Mouse (Mus musculus): ENCODE data around the gene Fbxo47. TPM values are rescaled to one million over a fixed set of nuclear protein-coding genes. Genes with fewer than 3 reads are reported as not detected.
A peak's percentile ranks its signal among the peaks of the same experiment; 100 is the strongest.

Fbxo47 gene
- polyA plus RNA-seq, 1 experiment = 0.27 TPM

- WGBS = 22% methylated on average over 5 of the region's 5 CpGs
These were observed 66.6 kb downstream of the Fbxo47 start for GRCm38 (mm10) chr11:97817379-97817778.

DNA sequence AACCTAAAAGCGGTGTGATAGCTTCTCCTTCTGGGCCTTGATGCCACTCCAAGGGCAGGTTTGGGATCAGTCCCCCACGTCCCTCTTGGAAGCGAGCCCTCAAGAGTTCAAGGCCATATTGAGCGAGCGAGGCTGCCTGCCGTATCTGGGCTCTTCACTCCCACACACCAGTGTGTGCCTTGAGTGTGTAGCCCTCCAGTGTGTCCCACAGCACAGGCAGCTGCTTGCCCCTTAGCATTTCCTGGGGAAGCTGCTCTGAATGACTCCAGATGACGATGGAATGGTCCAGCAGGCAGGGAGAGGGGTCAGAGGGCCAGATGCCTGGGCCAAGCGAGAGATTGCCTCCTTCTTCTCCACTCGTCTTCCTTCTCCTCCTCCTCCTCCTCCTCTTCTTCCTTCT is 67.0 kb downstream of the Fbxo47 start:
- WGBS = 44% methylated on average over 9 of the region's 9 CpGs
- no peak for DNase-seq (ENCODE audit: low read depth, low spot score)

More at GRCm38 (mm10) chr11:97817379-97817778, 66.6 kb downstream of the Fbxo47 start:
- DNase-seq (ENCODE audit: low read depth, low spot score) = no peak

DNA sequence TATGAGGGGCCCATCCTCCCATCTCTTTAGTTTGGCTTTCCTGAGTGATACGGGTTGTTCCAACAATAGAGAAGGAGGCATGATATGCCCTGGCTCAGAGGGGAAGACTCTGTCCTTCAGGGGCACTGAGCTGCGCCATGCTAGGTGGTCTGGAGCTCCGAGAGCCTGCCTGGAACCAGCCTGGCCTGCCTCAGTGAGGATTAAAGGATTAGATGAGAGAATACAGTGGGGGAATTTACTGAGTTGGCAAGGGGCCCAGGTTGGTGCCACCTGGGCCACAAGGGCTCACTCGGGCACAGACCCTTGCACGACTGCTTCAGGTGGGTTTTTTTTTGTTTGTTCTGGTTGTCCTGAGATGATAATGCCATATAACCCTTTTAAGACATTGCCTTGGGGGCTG is 67.8 kb downstream of the Fbxo47 start:
- WGBS = 67% methylated on average over 5 of the region's 5 CpGs
- no peak for DNase-seq (ENCODE audit: low read depth, low spot score)

GRCm38 (mm10) chr11:97815736-97816135 is 68.2 kb downstream of the Fbxo47 start:
- WGBS = 76% methylated on average over 11 of the region's 11 CpGs

DNA sequence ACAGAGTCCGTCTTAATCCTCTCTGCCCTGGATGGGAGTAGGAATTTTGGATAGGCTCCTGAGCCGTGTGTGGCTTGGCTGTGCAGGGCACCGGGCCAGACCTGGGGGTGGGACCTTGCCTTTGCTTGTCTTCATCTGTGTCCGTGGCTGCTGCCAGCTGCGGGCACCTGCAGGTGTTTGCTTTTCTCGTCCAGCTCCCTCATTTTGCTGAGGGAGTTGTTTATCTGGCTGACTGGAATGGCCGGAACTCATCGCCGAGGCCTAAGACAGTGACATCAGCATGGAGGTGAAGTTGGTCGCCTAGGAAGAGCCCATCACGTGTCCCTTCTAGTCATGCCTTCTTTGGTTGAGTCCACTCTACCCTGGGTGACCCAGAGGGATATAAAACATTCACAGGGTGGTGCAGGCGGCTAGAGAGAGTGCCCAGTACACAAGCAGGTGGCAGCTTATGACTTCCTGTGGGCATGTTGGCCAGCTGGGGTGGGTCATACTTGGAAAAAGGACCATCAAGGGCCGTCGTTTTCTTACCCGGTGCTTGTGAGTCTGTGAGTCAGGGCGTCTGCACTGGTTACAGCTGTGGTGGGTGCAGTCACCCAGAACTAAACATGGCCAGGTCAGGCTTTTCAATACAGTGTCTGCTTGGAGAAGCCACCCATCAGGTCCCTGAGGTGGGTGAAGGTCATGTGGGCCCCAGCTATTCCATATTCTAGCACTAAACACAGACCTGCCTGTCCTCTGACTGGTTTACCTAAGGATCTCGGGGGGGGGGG is 70.0 kb downstream of the Fbxo47 start:
- no peak for DNase-seq (ENCODE audit: low read depth, low spot score)
- 25% methylated on average over 17 of the region's 17 CpGs for WGBS

More at GRCm38 (mm10) chr11:97815736-97816135, 68.2 kb downstream of the Fbxo47 start:
- DNase-seq (ENCODE audit: low read depth, low spot score) = no peak

DNA sequence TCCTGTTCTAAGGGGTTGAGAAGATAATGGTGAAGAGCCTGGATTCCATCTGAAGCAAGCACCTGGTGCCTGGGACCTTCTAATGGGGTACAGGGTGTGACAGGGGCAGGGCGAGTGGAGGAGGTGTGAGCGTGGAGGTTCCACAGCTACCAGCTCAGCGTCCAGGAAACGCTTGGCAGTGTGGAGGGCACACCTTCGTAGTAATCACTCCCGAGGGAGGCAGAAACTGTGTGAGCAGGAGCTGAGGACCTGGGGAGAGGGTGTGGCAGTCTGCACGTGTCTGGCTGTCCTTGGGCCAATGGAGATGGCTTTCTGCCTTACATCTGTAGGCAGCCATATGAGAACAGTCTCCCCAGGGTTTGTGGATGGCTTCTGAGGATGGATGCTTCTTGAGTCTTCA is 70.9 kb downstream of the Fbxo47 start:
- DNase-seq (ENCODE audit: low read depth, low spot score) = peak; percentile 67
- 26% methylated on average over 7 of the region's 7 CpGs for WGBS

DNA sequence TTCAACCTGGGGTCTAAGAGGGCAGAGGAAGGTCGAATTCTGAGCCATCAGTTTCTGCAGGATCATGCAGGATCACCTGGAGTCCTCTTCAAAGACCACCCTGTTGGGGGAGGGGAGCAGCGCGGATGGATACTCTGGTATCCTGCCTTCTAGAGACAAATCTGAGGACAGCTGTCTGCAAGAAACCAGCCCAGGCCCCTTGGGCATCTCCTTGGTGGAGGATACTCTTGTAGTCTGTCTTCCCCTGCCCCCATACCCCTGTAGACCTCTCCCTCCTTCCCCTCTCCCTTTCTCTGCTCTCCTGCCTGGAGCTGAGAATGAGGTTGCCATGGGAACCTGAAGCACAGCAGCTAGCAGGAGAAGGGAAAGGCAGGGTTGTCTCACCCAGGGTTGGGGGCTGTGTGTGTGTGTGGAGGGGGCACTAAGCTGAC is 71.4 kb downstream of the Fbxo47 start:
- DNase-seq (ENCODE audit: low read depth, low spot score) = no peak
- 30% methylated on average over 3 of the region's 3 CpGs for WGBS

GRCm38 (mm10) chr11:97811569-97812362 is 72.2 kb downstream of the Fbxo47 start:
- 17% methylated on average over 13 of the region's 13 CpGs for WGBS
- DNase-seq (ENCODE audit: low read depth, low spot score) = peak; percentile 75

GRCm38 (mm10) chr11:97810970-97811369 is 73.0 kb downstream of the Fbxo47 start:
- WGBS = 33% methylated on average over 3 of the region's 3 CpGs

GRCm38 (mm10) chr11:97810356-97810755 is 73.6 kb downstream of the Fbxo47 start:
- 30% methylated on average over 7 of the region's 7 CpGs for WGBS
- DNase-seq (ENCODE audit: low read depth, low spot score) = peak; percentile 64

More at GRCm38 (mm10) chr11:97810970-97811369, 73.0 kb downstream of the Fbxo47 start:
- no peak for DNase-seq (ENCODE audit: low read depth, low spot score)

- no peak for DNase-seq (ENCODE audit: low read depth, low spot score)
- WGBS = 46% methylated on average over 7 of the region's 7 CpGs
These were observed 74.5 kb downstream of the Fbxo47 start for GRCm38 (mm10) chr11:97809235-97810121.

DNA sequence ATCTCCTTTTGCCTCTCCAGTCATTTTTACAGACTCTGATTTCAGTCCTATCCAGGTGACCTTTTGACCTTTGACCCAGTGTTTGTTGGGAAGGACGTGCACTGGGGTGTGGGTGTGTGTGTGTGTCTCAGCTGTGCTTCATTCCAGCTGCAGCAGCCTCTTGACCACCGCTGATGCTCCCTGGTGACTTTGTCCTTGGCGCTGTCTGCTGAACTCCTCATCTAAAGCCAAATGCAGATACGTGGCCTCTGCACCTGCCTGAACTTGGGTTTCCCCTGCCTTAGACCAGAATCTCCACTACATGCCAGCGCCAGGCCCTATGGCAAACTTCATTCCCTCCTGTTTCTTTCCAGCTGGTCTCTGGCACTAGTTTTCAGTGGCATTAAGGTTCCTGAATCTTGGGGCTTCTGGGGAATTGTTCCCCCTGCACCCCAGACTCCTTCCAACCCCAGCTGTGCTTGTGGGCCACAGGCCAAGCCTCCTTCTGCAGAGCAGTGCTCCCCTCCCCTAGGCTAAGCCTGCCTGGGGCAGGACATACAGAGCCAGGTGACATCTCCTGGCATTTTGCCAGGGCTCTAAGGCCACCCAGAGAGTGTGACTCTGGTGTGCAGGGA is 75.2 kb downstream of the Fbxo47 start:
- 39% methylated on average over 5 of the region's 5 CpGs for WGBS
- no peak for DNase-seq (ENCODE audit: low read depth, low spot score)

DNA sequence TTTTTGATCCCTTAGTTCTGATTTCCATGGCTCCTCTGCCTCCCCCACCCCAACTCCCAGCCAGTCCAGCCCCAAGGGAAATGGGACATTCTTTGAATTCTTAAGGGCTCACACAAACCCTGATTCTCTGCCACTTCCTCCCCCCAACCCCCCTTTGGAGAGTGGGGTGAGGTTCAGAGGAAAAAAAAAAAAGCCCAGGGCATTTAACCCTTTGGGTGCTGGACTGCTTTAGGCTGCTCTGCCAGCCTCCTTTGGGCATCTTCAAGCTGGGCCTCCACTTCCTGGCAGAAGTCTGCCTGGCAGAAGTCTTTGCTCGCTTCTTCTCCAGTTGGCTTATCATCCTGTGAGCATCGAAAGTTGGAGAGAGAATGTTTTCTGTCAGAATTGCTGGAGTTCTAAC is 75.9 kb downstream of the Fbxo47 start:
- no peak for DNase-seq (ENCODE audit: low read depth, low spot score)
- 49% methylated on average over 2 of the region's 2 CpGs for WGBS

DNA sequence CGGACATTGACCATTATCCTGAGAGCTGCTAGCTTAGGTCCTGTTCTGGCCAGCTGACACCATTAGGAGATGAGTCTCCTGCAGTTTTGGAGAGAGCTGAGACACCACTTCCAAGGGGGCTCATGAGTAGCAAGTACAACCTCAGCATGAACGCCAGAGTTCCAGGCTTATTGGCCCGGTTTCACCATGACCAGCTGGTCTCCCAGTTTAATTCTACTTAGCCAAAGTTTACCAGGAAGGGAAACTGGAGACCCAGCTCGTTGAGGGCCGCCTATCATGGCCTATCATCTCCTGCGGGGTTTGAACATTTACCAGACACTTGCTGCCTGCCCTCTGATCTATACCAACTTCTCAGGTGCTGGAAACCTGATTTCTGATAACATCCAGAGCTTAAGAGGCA is 76.3 kb downstream of the Fbxo47 start:
- no peak for DNase-seq (ENCODE audit: low read depth, low spot score)

GRCm38 (mm10) chr11:97806613-97806964 is 77.4 kb downstream of the Fbxo47 start:
- 60% methylated on average over 7 of the region's 7 CpGs for WGBS
- no peak for DNase-seq (ENCODE audit: low read depth, low spot score)

More for the DNA sequence above, 76.3 kb downstream of the Fbxo47 start:
- 26% methylated on average over 6 of the region's 6 CpGs for WGBS

DNA sequence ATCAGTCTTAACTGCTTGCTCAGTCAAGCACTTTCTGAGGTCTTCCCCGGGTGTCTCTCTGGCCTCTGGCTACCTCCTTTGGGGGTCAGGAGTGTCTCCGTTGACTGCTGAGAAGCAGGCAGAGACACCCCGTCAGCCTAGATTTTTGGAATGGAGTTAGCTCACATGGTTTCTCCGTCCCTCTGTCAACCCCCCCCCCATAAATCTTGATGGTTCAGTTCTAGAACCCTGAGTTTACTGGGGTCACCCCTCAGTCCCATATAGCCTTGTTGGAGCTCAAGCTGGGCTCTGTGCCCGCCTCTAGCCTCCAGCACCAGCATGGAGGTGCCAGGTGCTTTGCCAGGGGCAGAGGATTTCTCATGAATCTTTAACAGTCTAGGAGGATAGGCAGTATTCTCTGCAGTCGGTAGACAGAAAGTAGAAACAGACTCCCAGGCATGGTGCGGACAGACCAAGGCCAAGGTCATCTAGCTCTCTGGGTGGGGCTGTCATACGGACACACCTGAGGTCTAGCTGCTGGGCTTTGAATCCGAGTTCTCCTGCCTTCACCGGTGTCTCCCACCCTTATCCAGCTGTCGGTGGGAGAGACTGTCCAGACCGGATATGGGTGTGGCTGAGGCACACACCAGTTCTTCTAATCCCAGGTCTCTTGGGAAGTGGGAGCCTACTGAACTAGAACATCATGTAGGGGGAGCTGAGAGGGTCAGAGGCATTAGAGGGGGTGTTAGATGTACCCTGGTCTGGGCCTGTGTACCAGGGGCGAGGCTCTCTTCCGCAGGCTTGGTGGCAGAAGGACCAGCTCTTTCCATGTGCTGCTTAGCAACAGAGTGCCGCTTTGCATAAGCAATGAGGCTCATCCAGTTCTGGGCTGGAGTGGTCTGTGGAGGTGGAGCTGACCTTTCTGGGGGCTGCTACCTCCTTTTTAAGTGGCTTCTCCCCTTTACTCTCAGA is 78.0 kb downstream of the Fbxo47 start:
- no peak for DNase-seq (ENCODE audit: low read depth, low spot score)
- WGBS = 23% methylated on average over 15 of the region's 15 CpGs

- DNase-seq (ENCODE audit: low read depth, low spot score) = no peak
- 21% methylated on average over 9 of the region's 9 CpGs for WGBS
These were observed 78.9 kb downstream of the Fbxo47 start for GRCm38 (mm10) chr11:97804841-97805661.

Data from large intestine, adult 2 months (tissue).